In the genomic region with DNA sequence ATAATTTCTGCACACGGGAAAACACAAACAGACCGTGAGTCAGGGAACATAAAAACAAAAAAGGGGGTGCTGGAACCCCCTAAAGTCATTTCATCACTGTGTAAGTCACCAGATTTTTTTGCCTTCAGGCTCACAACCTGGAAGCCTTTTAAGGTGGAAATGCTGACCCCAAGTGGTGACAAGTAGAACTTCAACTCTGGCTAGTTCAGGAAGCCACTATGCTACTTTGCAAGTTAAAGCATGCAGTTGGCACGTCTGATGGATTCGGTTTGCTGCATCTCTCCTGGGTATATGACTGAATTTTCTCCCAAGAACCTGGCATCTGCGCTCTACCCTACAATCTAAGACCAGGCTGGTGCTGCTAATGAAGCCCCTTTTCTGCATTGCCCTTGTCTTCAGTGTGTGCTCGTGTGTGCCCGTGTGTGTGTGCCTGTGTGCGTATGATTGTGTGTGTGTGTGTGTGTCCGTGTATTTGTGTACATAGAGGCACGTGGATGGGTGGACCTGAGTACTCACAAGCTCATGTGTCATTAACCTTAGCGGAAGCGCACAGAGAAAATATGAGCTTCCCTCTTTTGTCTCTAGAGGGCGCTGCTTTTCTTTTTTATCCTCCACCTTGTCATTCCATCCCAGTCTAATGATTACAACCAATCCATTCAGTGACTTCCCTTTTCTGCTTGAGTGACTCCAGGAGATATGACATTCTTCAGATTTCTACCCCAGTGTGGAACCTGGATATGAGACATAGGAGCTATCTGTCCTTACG, we compare ENCODE assay signal across 8 mouse cellular contexts. TPM values are rescaled to one million over a fixed set of nuclear protein-coding genes. Genes with fewer than 3 reads are reported as not detected.
DNase-seq lines count a peak whose midpoint lies in the region; ATAC-seq lines count a peak whose summit lies in the region.

No protein-coding gene starts in this region.

- peak; percentile 82 for ATAC-seq in forebrain, embryonic 16.5 days
- ATAC-seq in inflammation-experienced regulatory T-cells, adult 6 months: peak; percentile 88
- no peak for ATAC-seq in limb, embryonic 15.5 days (ENCODE audit: insufficient number of reproducible peaks, low FRiP score, low TSS enrichment, low read depth)
- peak; percentile 75 for ATAC-seq in midbrain, embryonic 15.5 days (replicated peaks)

- DNase-seq in ovary, postnatal 14 days (ENCODE audit: low spot score): peak; percentile 42
- no peak for DNase-seq in ovary, postnatal 10 days (ENCODE audit: low spot score)
- DNase-seq in c-Kit-positive CD71-positive TER-119-positive erythroid progenitor cells, embryonic 14.5 days (ENCODE audit: low spot score): peak; percentile 61
- DNase-seq in splenic B cell, adult 2 months (ENCODE audit: low read depth, low spot score): peak; percentile 92

- peak overlapping the region; percentile 43 for H3K4me2 ChIP-seq in forebrain, embryonic 16.5 days (ENCODE audit: low read length)
- peak overlapping the region; percentile 40 for H3K4me2 ChIP-seq in limb, embryonic 15.5 days
- H3K4me2 ChIP-seq in midbrain, embryonic 15.5 days: peak overlapping the region; percentile 48

- peaks cover 4% of the 10 kb centered on the region for H3K4me1 ChIP-seq in forebrain, embryonic 16.5 days (replicated peaks; ENCODE audit: control insufficient read depth, insufficient read depth, low read length)
- peaks cover 7% of the 10 kb centered on the region for H3K4me1 ChIP-seq in limb, embryonic 15.5 days
- peaks cover 3% of the 10 kb centered on the region; the same call in 1 of the 2 replicates for H3K4me1 ChIP-seq in midbrain, embryonic 15.5 days

- H3K36me3 ChIP-seq in forebrain, embryonic 16.5 days (ENCODE audit: control insufficient read depth, insufficient read depth): no peaks in the 10 kb centered on the region
- H3K36me3 ChIP-seq in limb, embryonic 15.5 days: no peaks in the 10 kb centered on the region
- no peaks in the 10 kb centered on the region for H3K36me3 ChIP-seq in midbrain, embryonic 15.5 days (replicated peaks)
- no peaks in the 10 kb centered on the region for H3K36me3 ChIP-seq in splenic B cell, adult 2 months (ENCODE audit: control insufficient read depth, insufficient read depth, low read length, poor library complexity, severe bottlenecking)

- WGBS in forebrain, embryonic 16.5 days: 16% methylated on average over 14 of the region's 14 CpGs
- 20% methylated on average over 14 of the region's 14 CpGs for WGBS in limb, embryonic 15.5 days
- WGBS in midbrain, embryonic 15.5 days: 16% methylated on average over 14 of the region's 14 CpGs

- H3K9ac ChIP-seq in forebrain, embryonic 16.5 days (replicated peaks; ENCODE audit: low read depth, low read length): no peak overlapping the region
- no peak overlapping the region for H3K9ac ChIP-seq in limb, embryonic 15.5 days
- no peak overlapping the region for H3K9ac ChIP-seq in midbrain, embryonic 15.5 days

- no peak overlapping the region for H3K27ac ChIP-seq in forebrain, embryonic 16.5 days (ENCODE audit: low read length)
- H3K27ac ChIP-seq in limb, embryonic 15.5 days: no peak overlapping the region
- H3K27ac ChIP-seq in midbrain, embryonic 15.5 days: no peak overlapping the region

- no peak overlapping the region for H3K4me3 ChIP-seq in forebrain, embryonic 16.5 days (replicated peaks; ENCODE audit: low read length)
- peak overlapping the region; percentile 18; the same call in 1 of the 2 replicates for H3K4me3 ChIP-seq in limb, embryonic 15.5 days
- peak overlapping the region; percentile 10; the same call in 1 of the 2 replicates for H3K4me3 ChIP-seq in midbrain, embryonic 15.5 days

- H3K9me3 ChIP-seq in forebrain, embryonic 16.5 days (ENCODE audit: control insufficient read depth, low read length): no peaks in the 10 kb centered on the region
- H3K9me3 ChIP-seq in limb, embryonic 15.5 days: no peaks in the 10 kb centered on the region
- no peaks in the 10 kb centered on the region for H3K9me3 ChIP-seq in midbrain, embryonic 15.5 days

- peaks cover 3% of the 10 kb centered on the region; the same call in 1 of the 2 replicates for H3K27me3 ChIP-seq in forebrain, embryonic 16.5 days (replicated peaks; ENCODE audit: control insufficient read depth, insufficient read depth, low read length)
- peaks cover 6% of the 10 kb centered on the region; the same call in 1 of the 2 replicates for H3K27me3 ChIP-seq in limb, embryonic 15.5 days
- no peaks in the 10 kb centered on the region; the same call in 1 of the 2 replicates for H3K27me3 ChIP-seq in midbrain, embryonic 15.5 days (replicated peaks)
- H3K27me3 ChIP-seq in splenic B cell, adult 2 months (ENCODE audit: control insufficient read depth, insufficient read depth, low read length, poor library complexity, severe bottlenecking): no peaks in the 10 kb centered on the region

RNA-seq across cellular contexts. Expression of a gene that starts 12.9 kb away (rescaled TPM):
- not detected in 2 replicates for polyA plus RNA-seq in forebrain, embryonic 16.5 days (2015; fragmentation: Nextera tagmentation; extraction: Ambion mirVana)
- polyA plus RNA-seq in inflammation-experienced regulatory T-cells, adult 6 months (2017; shearing (Covaris generic)): under 1 TPM in 2 of 3 experiments, not detected in 1; 0.18 to 0.42 TPM
- polyA plus RNA-seq in limb, embryonic 15.5 days (2015; fragmentation: Nextera tagmentation; extraction: Ambion mirVana): 0.09 TPM in 1 of 2 replicates, not detected in the other
- polyA plus RNA-seq in midbrain, embryonic 15.5 days (2015; fragmentation: Nextera tagmentation; extraction: Ambion mirVana): 0.33 and 0.41 TPM in 2 replicates

RNA-seq across cellular contexts. Expression of a gene that starts 21.8 kb away (rescaled TPM):
- 0.51 and 0.56 TPM in 2 replicates for polyA plus RNA-seq in forebrain, embryonic 16.5 days (2015; fragmentation: Nextera tagmentation; extraction: Ambion mirVana)
- polyA plus RNA-seq in inflammation-experienced regulatory T-cells, adult 6 months (2017; shearing (Covaris generic)): 1 to 10 TPM in 2 of 3 experiments, not detected in 1; 1.8 to 2.0 TPM
- polyA plus RNA-seq in limb, embryonic 15.5 days (2015; fragmentation: Nextera tagmentation; extraction: Ambion mirVana): 5.4 and 5.7 TPM in 2 replicates
- 0.56 and 0.61 TPM in 2 replicates for polyA plus RNA-seq in midbrain, embryonic 15.5 days (2015; fragmentation: Nextera tagmentation; extraction: Ambion mirVana)
